Mouse (Mus musculus): ENCODE measurements around the gene Mical2. TPM values are rescaled to one million over a fixed set of nuclear protein-coding genes. Genes with fewer than 3 reads are reported as not detected.

The Mical2 gene
- total RNA-seq, 2 experiments from 2014 or later, result 667 to 694 TPM

- DNase-seq (ENCODE audit: low spot score in 2 of 2), result no peak
- TF ChIP-seq CTCF (conservative IDR thresholded peaks at IDR 0.05), result no peak
- Histone ChIP-seq H3K4me3 (no peak overlapping the region), H3K27ac (peak overlapping the region; percentile 36; the same call in 1 of the 2 replicates)
Measured at GRCm38 (mm10) chr7:112255248-112255866, 29.7 kb downstream of the Mical2 start.

- peak overlapping the region; percentile 24; the same call in 1 of the 2 replicates for H3K27ac ChIP-seq
- no peak for TF ChIP-seq CTCF (conservative IDR thresholded peaks at IDR 0.05)
- no peak for DNase-seq (ENCODE audit: low spot score in 2 of 2)
- H3K4me3 ChIP-seq, result no peak overlapping the region
Measured at GRCm38 (mm10) chr7:112258338-112258903, 32.8 kb downstream of the Mical2 start.

- Histone ChIP-seq H3K27ac (0 out of 2 replicates have a peak overlapping the region, but pooled peaks have one; percentile 11), H3K4me3 (no peak overlapping the region)
- no peak for TF ChIP-seq CTCF (conservative IDR thresholded peaks at IDR 0.05)
- DNase-seq (ENCODE audit: low spot score in 2 of 2), result no peak
Measured at GRCm38 (mm10) chr7:112259286-112259685, 33.6 kb downstream of the Mical2 start.

- no peak for TF ChIP-seq CTCF (conservative IDR thresholded peaks at IDR 0.05)
- DNase-seq (ENCODE audit: low spot score in 2 of 2), result no peak
- Histone ChIP-seq H3K4me3 (no peak overlapping the region), H3K27ac (peak overlapping the region; percentile 48; the same call in 1 of the 2 replicates)
Measured at GRCm38 (mm10) chr7:112261121-112261520, 35.5 kb downstream of the Mical2 start.

- H3K27ac ChIP-seq, result peak overlapping the region; percentile 80; the same call in 1 of the 2 replicates
- DNase-seq (ENCODE audit: low spot score in 2 of 2), result no peak
- H3K4me3 ChIP-seq, result no peak overlapping the region
- TF ChIP-seq CTCF (conservative IDR thresholded peaks at IDR 0.05), result no peak
Measured at GRCm38 (mm10) chr7:112267266-112267665, 41.6 kb downstream of the Mical2 start.

GRCm38 (mm10) chr7:112268761-112269425 lies 43.2 kb downstream of the Mical2 start:
- no peak overlapping the region for H3K4me3 ChIP-seq
- no peak for DNase-seq (ENCODE audit: low spot score in 2 of 2)
- H3K27ac ChIP-seq, result peak overlapping the region; percentile 80
- TF ChIP-seq CTCF (conservative IDR thresholded peaks at IDR 0.05), result no peak

GRCm38 (mm10) chr7:112270870-112271269 lies 45.2 kb downstream of the Mical2 start:
- H3K4me3 ChIP-seq, result no peak overlapping the region
- H3K27ac ChIP-seq, result peak overlapping the region; percentile 84
- no peak for DNase-seq (ENCODE audit: low spot score in 2 of 2)
- TF ChIP-seq CTCF (conservative IDR thresholded peaks at IDR 0.05), result no peak

- no peak for TF ChIP-seq CTCF (conservative IDR thresholded peaks at IDR 0.05)
- Histone ChIP-seq H3K4me3 (no peak overlapping the region), H3K27ac (peak overlapping the region; percentile 84)
- DNase-seq (ENCODE audit: low spot score in 2 of 2), result no peak
Measured at GRCm38 (mm10) chr7:112271627-112272026, 46.0 kb downstream of the Mical2 start.

- peak overlapping the region; percentile 84 for H3K27ac ChIP-seq
Measured at GRCm38 (mm10) chr7:112272692-112273091, 47.0 kb downstream of the Mical2 start.

GRCm38 (mm10) chr7:112273451-112273850 lies 47.8 kb downstream of the Mical2 start:
- Histone ChIP-seq H3K4me3 (no peak overlapping the region), H3K27ac (peak overlapping the region; percentile 84)
- DNase-seq (ENCODE audit: low spot score in 2 of 2), result no peak
- TF ChIP-seq CTCF (conservative IDR thresholded peaks at IDR 0.05), result no peak

More at GRCm38 (mm10) chr7:112272692-112273091, 47.0 kb downstream of the Mical2 start:
- TF ChIP-seq CTCF (conservative IDR thresholded peaks at IDR 0.05), result no peak
- no peak overlapping the region for H3K4me3 ChIP-seq
- no peak for DNase-seq (ENCODE audit: low spot score in 2 of 2)

GRCm38 (mm10) chr7:112274611-112275010 lies 49.0 kb downstream of the Mical2 start:
- no peak for TF ChIP-seq CTCF (conservative IDR thresholded peaks at IDR 0.05)
- Histone ChIP-seq H3K27ac (peak overlapping the region; percentile 84), H3K4me3 (no peak overlapping the region)
- no peak for DNase-seq (ENCODE audit: low spot score in 2 of 2)

- no peak for TF ChIP-seq CTCF (conservative IDR thresholded peaks at IDR 0.05)
- Histone ChIP-seq H3K4me3 (no peak overlapping the region), H3K27ac (peak overlapping the region; percentile 84)
- no peak for DNase-seq (ENCODE audit: low spot score in 2 of 2)
Measured at GRCm38 (mm10) chr7:112275093-112275492, 49.4 kb downstream of the Mical2 start.

- no peak for TF ChIP-seq CTCF (conservative IDR thresholded peaks at IDR 0.05)
- H3K27ac ChIP-seq, result peak overlapping the region; percentile 84; the same call in 1 of the 2 replicates
- no peak overlapping the region for H3K4me3 ChIP-seq
- no peak for DNase-seq (ENCODE audit: low spot score in 2 of 2)
Measured at GRCm38 (mm10) chr7:112275883-112276282, 50.2 kb downstream of the Mical2 start.

Data from layer of hippocampus, adult 2 months (tissue).